ENCODE assay signal across 14 mouse cellular contexts in the genomic region with DNA sequence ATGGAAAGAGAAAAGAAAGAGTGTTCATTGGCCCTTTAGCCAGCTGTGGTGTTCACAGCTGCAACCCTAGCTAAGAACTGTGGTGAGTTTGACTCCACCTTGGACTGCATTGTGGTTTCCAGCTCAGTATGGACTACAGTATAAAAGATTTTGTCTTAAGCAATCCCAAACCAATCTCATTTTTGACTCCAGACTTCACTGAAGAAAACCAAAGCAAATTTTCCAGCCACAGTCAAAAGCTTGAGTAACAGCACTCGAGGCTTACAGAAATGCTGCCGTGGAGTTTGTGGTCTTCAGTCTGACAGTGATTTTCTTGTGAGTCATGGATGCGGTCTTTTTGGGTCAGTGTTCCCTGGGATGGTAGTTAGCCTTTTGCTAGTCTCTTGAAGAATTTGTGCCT.
"Had no signal": no experiment of that assay in that cellular context is flagged by ENCODE, and none has a peak within 500 bp of the region (broad histone marks: within the 10 kb centered on the region; RNA-seq: fewer than 3 reads in every experiment).

No protein-coding gene starts in this region.

- H3K4me1 ChIP-seq: limb, embryonic 15.5 days; liver, embryonic 13.5 days; lung, embryonic 15.5 days; megakaryocyte, embryonic 14.5 days; neural tube, embryonic 12.5 days had no signal

- H3K9ac ChIP-seq: limb, embryonic 15.5 days; liver, embryonic 13.5 days; liver, postnatal 0 days; lung, embryonic 15.5 days; neural tube, embryonic 12.5 days had no signal

- H3K36me3 ChIP-seq: limb, embryonic 15.5 days; liver, embryonic 13.5 days; lung, embryonic 15.5 days; neural tube, embryonic 12.5 days had no signal

- H3K9me3 ChIP-seq: limb, embryonic 15.5 days; liver, embryonic 13.5 days; lung, embryonic 15.5 days; neural tube, embryonic 12.5 days had no signal

- H3K27me3 ChIP-seq: limb, embryonic 15.5 days; liver, embryonic 13.5 days; lung, embryonic 15.5 days; megakaryocyte, embryonic 14.5 days; neural tube, embryonic 12.5 days had no signal

- H3K27ac ChIP-seq: limb, embryonic 15.5 days; liver, embryonic 13.5 days; lung, embryonic 15.5 days; macrophage; neural tube, embryonic 12.5 days; stomach, postnatal 0 days had no signal

- DNase-seq: kidney, postnatal 10 days; kidney, postnatal 4 days; left cerebral cortex, postnatal 4 days; liver, embryonic 13.5 days; liver, postnatal 0 days; lung, postnatal 14 days; thymus, postnatal 14 days had no signal

- H3K4me2 ChIP-seq: limb, embryonic 15.5 days; liver, embryonic 13.5 days; lung, embryonic 15.5 days; midbrain, embryonic 11.5 days; neural tube, embryonic 12.5 days had no signal

- H3K4me3 ChIP-seq: limb, embryonic 15.5 days; liver, embryonic 13.5 days; lung, embryonic 15.5 days; megakaryocyte, embryonic 14.5 days; neural tube, embryonic 12.5 days had no signal
